Mouse (Mus musculus) testis, adult 2 months (tissue): Measurements from ENCODE around the gene Erg.

ENCODE experiments used
- CTCF ChIP-seq: fragments of 200-500 bp; IDR thresholded peaks from 2 replicates; pipeline ENCODE4 v1.5.1; 2012; ENCODE audit warnings: low read depth, mild to moderate bottlenecking, inconsistent platforms, low read length, moderate library complexity; ENCODE audit not compliant: control insufficient read depth, insufficient read depth, insufficient replicate concordance
- POLR2A ChIP-seq: fragments of 200-500 bp; IDR thresholded peaks from 2 replicates; pipeline ENCODE4 v1.6.1; 2012; ENCODE audit warnings: low read depth, mild to moderate bottlenecking, inconsistent platforms, low read length, moderate library complexity; ENCODE audit not compliant: control insufficient read depth

- no peak for TF ChIP-seq POLR2A
- no peak for TF ChIP-seq CTCF
These were observed 122.6 kb downstream of the Erg start for GRCm38 (mm10) chr16:95463796-95464195.
